Mouse (Mus musculus): ENCODE measurements around the gene Pnn. TPM values are rescaled to one million over a fixed set of nuclear protein-coding genes. Genes with fewer than 3 reads are reported as not detected.

Pnn gene
- polyA plus RNA-seq (2015; fragmentation: Nextera tagmentation; extraction: Ambion mirVana): 22.1 and 28.9 TPM in 2 replicates

DNA sequence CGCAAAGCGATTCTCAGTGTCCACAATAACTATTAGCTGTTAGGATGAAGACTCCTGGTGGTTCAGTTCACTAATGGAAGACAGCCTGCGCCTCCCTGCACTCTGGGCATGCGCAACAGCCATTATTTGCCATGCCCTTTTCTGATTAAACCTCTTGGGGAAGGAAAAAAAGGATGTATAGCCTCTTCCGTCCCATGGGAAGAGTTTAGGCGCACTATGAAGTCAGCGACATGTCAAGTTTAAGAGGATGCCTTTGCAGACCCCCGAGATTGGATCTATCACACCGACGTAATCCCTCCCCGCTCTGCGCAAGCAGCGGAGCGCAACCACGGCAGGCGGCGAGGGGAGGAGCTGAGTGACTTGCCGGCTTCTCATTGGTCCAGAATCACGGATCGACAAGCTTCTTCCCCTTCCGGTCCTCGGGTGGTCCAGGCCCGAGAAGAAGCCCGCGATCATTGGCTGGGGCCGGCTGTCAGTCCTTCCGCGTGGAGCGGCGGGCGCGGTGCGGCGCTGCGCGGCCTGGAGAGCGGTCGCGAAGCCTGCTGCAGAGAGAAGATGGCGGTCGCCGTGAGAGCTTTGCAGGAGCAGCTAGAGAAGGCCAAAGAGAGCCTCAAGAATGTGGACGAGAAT is at the start of gene Pnn:
TSS of gene Pnn (plus strand) at position 437 of the 630 bp plus-strand sequence.
- no peaks in the 10 kb centered on the region for H3K27me3 ChIP-seq (ENCODE audit: insufficient read depth, low read length)
- TF ChIP-seq EP300 (IDR thresholded peaks at IDR 0.05; ENCODE audit: low read depth) (no peak), CTCF (IDR thresholded peaks at IDR 0.05; ENCODE audit: low read depth) (peak; percentile 31)
- peak within 1 kb of the TSS; percentile 75 for H3K4me2 ChIP-seq (ENCODE audit: low read depth, low read length)
- under 1% methylated on average over 43 of the region's 43 CpGs for WGBS (ENCODE audit: insufficient replicate concordance)
- H3K36me3 ChIP-seq (replicated peaks; ENCODE audit: insufficient read depth, low read length): peaks cover 33% of the 10 kb centered on the region
- peak within 1 kb of the TSS; percentile 99 for H3K9ac ChIP-seq (replicated peaks)
- peaks cover 5% of the 10 kb centered on the region for H3K4me1 ChIP-seq (ENCODE audit: insufficient read depth)
- peak within 1 kb of the TSS; percentile 92 for H3K4me3 ChIP-seq (ENCODE audit: low read depth, low read length)
- peak; percentile 99 for ATAC-seq
- DNase-seq: peak; percentile 96
- peak within 1 kb of the TSS; percentile 88 for H3K27ac ChIP-seq (ENCODE audit: low read depth)
- H3K9me3 ChIP-seq (ENCODE audit: low read length): no peaks in the 10 kb centered on the region

DNA sequence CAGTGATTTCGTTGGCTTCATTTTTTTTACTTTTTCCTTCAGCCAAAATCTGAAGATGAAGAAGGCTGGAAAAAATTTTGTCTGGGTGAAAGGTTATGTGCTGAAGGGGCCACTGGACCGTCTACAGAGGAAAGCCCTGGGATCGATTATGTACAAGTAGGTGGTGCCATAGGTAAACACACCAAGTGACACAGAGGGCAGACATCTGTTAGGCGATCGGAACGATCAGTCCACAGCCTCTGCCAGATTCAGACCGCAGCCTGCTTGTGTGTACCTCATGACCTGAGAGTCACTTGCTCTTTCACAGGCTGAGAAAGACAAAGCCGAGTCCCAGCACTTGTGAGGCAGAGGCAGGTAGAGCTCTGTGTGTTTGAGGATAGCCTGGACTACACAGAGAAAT is 48.7 kb upstream of the Pnn start:
- TF ChIP-seq CTCF (IDR thresholded peaks at IDR 0.05; ENCODE audit: low read depth) (no peak), EP300 (IDR thresholded peaks at IDR 0.05; ENCODE audit: low read depth) (0 out of 2 replicates have a peak, but pooled peaks have one; percentile 41)
- Histone ChIP-seq H3K36me3 (replicated peaks; ENCODE audit: insufficient read depth, low read length) (peaks cover 35% of the 10 kb centered on the region), H3K4me2 (ENCODE audit: low read depth, low read length) (no peak overlapping the region), H3K9me3 (ENCODE audit: low read length) (no peaks in the 10 kb centered on the region), H3K27me3 (ENCODE audit: insufficient read depth, low read length) (no peaks in the 10 kb centered on the region), H3K4me1 (ENCODE audit: insufficient read depth) (peaks cover 8% of the 10 kb centered on the region), H3K9ac (replicated peaks) (no peak overlapping the region), H3K4me3 (ENCODE audit: low read depth, low read length) (no peak overlapping the region), H3K27ac (ENCODE audit: low read depth) (peak overlapping the region; percentile 76)
- peak; percentile 76 for ATAC-seq
- peak; percentile 54 for DNase-seq
- WGBS (ENCODE audit: insufficient replicate concordance): 75% methylated on average over 8 of the region's 8 CpGs

- Histone ChIP-seq H3K4me3 (ENCODE audit: low read depth, low read length) (no peak overlapping the region), H3K9me3 (ENCODE audit: low read length) (no peaks in the 10 kb centered on the region), H3K27ac (ENCODE audit: low read depth) (no peak overlapping the region), H3K4me2 (ENCODE audit: low read depth, low read length) (no peak overlapping the region), H3K27me3 (ENCODE audit: insufficient read depth, low read length) (no peaks in the 10 kb centered on the region), H3K36me3 (replicated peaks; ENCODE audit: insufficient read depth, low read length) (peaks cover 41% of the 10 kb centered on the region), H3K9ac (replicated peaks) (no peak overlapping the region), H3K4me1 (ENCODE audit: insufficient read depth) (no peaks in the 10 kb centered on the region; the same call in 1 of the 2 replicates)
- ATAC-seq (no peak), DNase-seq (no peak)
- 86% methylated on average over 2 of the region's 2 CpGs for WGBS (ENCODE audit: insufficient replicate concordance)
- TF ChIP-seq EP300 (IDR thresholded peaks at IDR 0.05; ENCODE audit: low read depth) (no peak), CTCF (IDR thresholded peaks at IDR 0.05; ENCODE audit: low read depth) (no peak)
Observed at GRCm38 (mm10) chr12:59019891-59020290, 46.8 kb upstream of the Pnn start.

- Histone ChIP-seq H3K27ac (ENCODE audit: low read depth) (no peak overlapping the region), H3K36me3 (replicated peaks; ENCODE audit: insufficient read depth, low read length) (peaks cover 48% of the 10 kb centered on the region), H3K27me3 (ENCODE audit: insufficient read depth, low read length) (no peaks in the 10 kb centered on the region), H3K4me2 (ENCODE audit: low read depth, low read length) (no peak overlapping the region), H3K9me3 (ENCODE audit: low read length) (no peaks in the 10 kb centered on the region), H3K4me1 (ENCODE audit: insufficient read depth) (no peaks in the 10 kb centered on the region), H3K9ac (replicated peaks) (no peak overlapping the region), H3K4me3 (ENCODE audit: low read depth, low read length) (no peak overlapping the region)
- WGBS (ENCODE audit: insufficient replicate concordance): 65% methylated on average over 4 of the region's 4 CpGs
- no peak for DNase-seq
- no peak for TF ChIP-seq CTCF (IDR thresholded peaks at IDR 0.05; ENCODE audit: low read depth)
- no peak for TF ChIP-seq EP300 (IDR thresholded peaks at IDR 0.05; ENCODE audit: low read depth)
- ATAC-seq: no peak
Observed at GRCm38 (mm10) chr12:59021306-59021705, 45.4 kb upstream of the Pnn start.

- peak; percentile 29 for DNase-seq
- Histone ChIP-seq H3K9me3 (ENCODE audit: low read length) (no peaks in the 10 kb centered on the region), H3K4me1 (ENCODE audit: insufficient read depth) (no peaks in the 10 kb centered on the region), H3K27ac (ENCODE audit: low read depth) (no peak overlapping the region), H3K4me3 (ENCODE audit: low read depth, low read length) (no peak overlapping the region), H3K27me3 (ENCODE audit: insufficient read depth, low read length) (no peaks in the 10 kb centered on the region), H3K9ac (replicated peaks) (no peak overlapping the region), H3K4me2 (ENCODE audit: low read depth, low read length) (no peak overlapping the region), H3K36me3 (replicated peaks; ENCODE audit: insufficient read depth, low read length) (peaks cover 10% of the 10 kb centered on the region)
- ATAC-seq: peak; percentile 54; the same call in 1 of the 2 replicates
- peak; percentile 71 for TF ChIP-seq CTCF (IDR thresholded peaks at IDR 0.05; ENCODE audit: low read depth)
- TF ChIP-seq EP300 (IDR thresholded peaks at IDR 0.05; ENCODE audit: low read depth): no peak
- 60% methylated on average over 5 of the region's 5 CpGs for WGBS (ENCODE audit: insufficient replicate concordance)
Observed at GRCm38 (mm10) chr12:59032101-59032500, 34.6 kb upstream of the Pnn start.

GRCm38 (mm10) chr12:59039162-59039970 is 27.3 kb upstream of the Pnn start:
- peak overlapping the region; percentile 92; the same call in 1 of the 2 replicates for H3K27ac ChIP-seq (ENCODE audit: low read depth)
- 0 out of 2 replicates have a peak overlapping the region, but pooled peaks have one; percentile 21 for H3K4me3 ChIP-seq (ENCODE audit: low read depth, low read length)
- peaks cover 17% of the 10 kb centered on the region for H3K36me3 ChIP-seq (replicated peaks; ENCODE audit: insufficient read depth, low read length)
- ATAC-seq (no peak), DNase-seq (no peak)
- no peak overlapping the region for H3K9ac ChIP-seq (replicated peaks)
- H3K9me3 ChIP-seq (ENCODE audit: low read length): no peaks in the 10 kb centered on the region
- TF ChIP-seq CTCF (IDR thresholded peaks at IDR 0.05; ENCODE audit: low read depth): no peak
- TF ChIP-seq EP300 (IDR thresholded peaks at IDR 0.05; ENCODE audit: low read depth): no peak
- no peaks in the 10 kb centered on the region for H3K27me3 ChIP-seq (ENCODE audit: insufficient read depth, low read length)
- 74% methylated on average over 10 of the region's 10 CpGs for WGBS (ENCODE audit: insufficient replicate concordance)
- H3K4me1 ChIP-seq (ENCODE audit: insufficient read depth): peaks cover 5% of the 10 kb centered on the region; the same call in 1 of the 2 replicates
- H3K4me2 ChIP-seq (ENCODE audit: low read depth, low read length): no peak overlapping the region

Measured in liver, postnatal 0 days (tissue).